Mouse (Mus musculus) left cerebral cortex, postnatal 10 days (tissue): ENCODE results near the gene Adad2. TPM values are rescaled to one million over a fixed set of nuclear protein-coding genes. Genes with fewer than 3 reads are reported as not detected.

Source experiments
- total RNA-seq, 2 experiments: library from RNA; stranded (reverse); gene quantifications; 2 replicates each; pipeline ENCODE4 v1.2.3; 2021

Gene Adad2
- total RNA-seq, 2 experiments from 2014 or later, result not detected

Other genes with a start within 250 kb of the Adad2 start
- 10 to 100 TPM; 23.4 to 24.6 TPM for gene Mlycd, start 217.9 kb upstream of the Adad2 start, total RNA-seq
- gene Osgin1, start 178.6 kb upstream of the Adad2 start, total RNA-seq, result 1 to 10 TPM in 1 of 2 experiments, not detected in 1; 1.2 TPM
- gene Necab2, start 166.0 kb upstream of the Adad2 start, total RNA-seq, result 10 to 100 TPM; 51.6 to 63.6 TPM
- under 1 TPM in 1 of 2 experiments, not detected in 1; 0.45 TPM for gene Slc38a8, start 111.0 kb upstream of the Adad2 start, total RNA-seq
- gene Mbtps1, start 54.0 kb upstream of the Adad2 start, total RNA-seq, result 10 to 100 TPM; 59.1 to 70.0 TPM
- gene Hsdl1, start 37.6 kb upstream of the Adad2 start, total RNA-seq, result 10 to 100 TPM; 48.3 to 56.2 TPM
- gene Dnaaf1, start 37.5 kb upstream of the Adad2 start, total RNA-seq, result not detected
- 10 to 100 TPM; 11.2 to 12.5 TPM for gene Taf1c, start 7.5 kb upstream of the Adad2 start, total RNA-seq
- under 1 TPM; 0.55 to 0.60 TPM for gene Kcng4, start 22.9 kb downstream of the Adad2 start, total RNA-seq
- 1 to 10 TPM; 4.5 to 5.7 TPM for gene Wfdc1, start 53.6 kb downstream of the Adad2 start, total RNA-seq
- gene Atp2c2, start 87.3 kb downstream of the Adad2 start, total RNA-seq, result under 1 TPM; 0.55 to 0.79 TPM
- 10 to 100 TPM; 14.2 to 15.9 TPM for gene Tldc1, start 165.7 kb downstream of the Adad2 start, total RNA-seq
- 100 to 1,000 TPM in 1 of 2 experiments, 10 to 100 TPM in 1; 96.5 to 100 TPM for gene Cotl1, start 227.8 kb downstream of the Adad2 start, total RNA-seq
- 1 to 10 TPM; 7.3 to 8.2 TPM for gene Klhl36, start 249.5 kb downstream of the Adad2 start, total RNA-seq